Mouse (Mus musculus): ENCODE measurements around the gene D3Ertd254e. TPM values are rescaled to one million over a fixed set of nuclear protein-coding genes. Genes with fewer than 3 reads are reported as not detected.

D3Ertd254e gene
- polyA plus RNA-seq, 1 experiment from 2014 or later: 24.2 TPM

DNA sequence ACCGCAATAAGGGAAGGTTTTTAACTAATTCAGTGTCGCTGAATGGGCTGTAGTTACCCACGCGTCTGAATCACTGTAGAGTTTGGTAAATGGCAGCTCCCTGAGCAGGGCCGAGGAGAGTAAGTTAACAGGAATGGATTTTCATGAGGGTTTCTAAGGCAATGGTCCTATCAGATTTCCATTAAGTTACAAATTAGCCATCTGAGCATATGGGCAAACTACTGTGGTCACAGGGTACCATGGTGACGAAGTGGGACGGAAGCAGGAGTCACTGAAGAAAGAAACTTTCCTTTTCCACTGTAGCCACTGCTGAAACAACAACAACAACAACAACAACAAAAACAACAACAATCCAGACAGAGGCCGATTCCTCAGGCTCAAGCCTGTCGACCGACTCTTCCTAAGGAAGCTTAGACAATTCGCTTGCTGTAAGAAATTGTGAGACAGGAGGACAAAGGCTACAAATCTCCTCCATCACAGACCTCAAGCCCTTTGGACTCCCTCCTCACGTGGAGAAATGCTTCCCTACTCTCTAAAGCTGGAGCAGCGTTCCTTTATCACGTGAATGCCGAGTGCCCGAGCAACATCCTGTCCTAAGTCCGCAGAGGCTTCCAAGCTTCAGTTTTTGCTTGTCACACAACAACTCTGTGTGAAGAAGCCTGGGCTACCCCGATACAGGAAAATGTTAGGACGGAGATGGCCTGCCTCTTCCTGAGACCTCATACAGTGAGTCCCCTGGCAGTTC is 56.9 kb downstream of the D3Ertd254e start:
- Histone ChIP-seq H3K4me1 (ENCODE audit: control insufficient read depth, insufficient read depth, low read length) (no peaks in the 10 kb centered on the region), H3K4me3 (ENCODE audit: low read depth, low read length) (no peak overlapping the region), H3K9me3 (ENCODE audit: control insufficient read depth, low read length) (no peaks in the 10 kb centered on the region), H3K27me3 (ENCODE audit: control insufficient read depth, insufficient read depth, low read length) (no peaks in the 10 kb centered on the region), H3K36me3 (ENCODE audit: control insufficient read depth, insufficient read depth, low read length) (no peaks in the 10 kb centered on the region), H3K4me2 (ENCODE audit: low read depth, low read length) (no peak overlapping the region), H3K9ac (replicated peaks; ENCODE audit: low read depth, low read length) (no peak overlapping the region), H3K27ac (ENCODE audit: low read depth, low read length) (no peak overlapping the region)
- 73% methylated on average over 19 of the region's 19 CpGs for WGBS
- no peak for ATAC-seq (ENCODE audit: low read depth)

DNA sequence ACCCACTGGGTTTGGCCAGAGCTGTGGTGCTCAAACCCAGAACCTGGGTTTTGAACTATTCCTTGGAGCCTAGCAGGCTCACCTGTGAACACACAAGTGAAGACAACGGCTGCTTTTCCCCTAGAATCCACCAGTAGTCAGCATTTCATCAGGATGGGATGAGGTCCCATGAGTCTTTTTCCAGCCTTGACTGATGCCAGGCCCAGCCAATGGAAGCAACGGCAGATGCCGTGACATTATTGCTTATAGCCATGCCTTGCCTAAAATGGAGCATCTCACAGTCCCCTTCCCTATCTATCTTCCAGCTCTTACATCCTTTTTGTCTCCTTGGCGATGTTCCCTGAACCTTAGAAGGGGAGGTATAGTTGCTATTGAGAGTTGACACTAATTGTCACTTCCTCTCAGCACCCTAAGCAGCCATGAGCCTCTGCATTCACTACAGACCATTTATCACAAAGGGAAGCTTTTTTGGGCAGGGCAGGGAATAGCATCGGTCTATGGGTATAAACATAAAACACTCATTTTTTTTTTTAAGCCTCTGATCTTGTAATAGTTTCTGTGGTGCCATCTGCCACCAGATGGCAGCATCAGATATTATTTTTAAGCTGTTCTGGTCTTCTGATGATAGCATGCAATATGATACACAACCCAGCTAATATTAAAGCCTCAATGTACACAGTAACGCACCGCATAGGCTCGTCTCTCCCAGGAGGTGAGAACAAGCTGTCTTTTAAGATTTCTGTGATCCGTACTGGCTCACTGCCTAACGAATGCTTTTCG is 59.1 kb downstream of the D3Ertd254e start:
- Histone ChIP-seq H3K36me3 (ENCODE audit: control insufficient read depth, insufficient read depth, low read length) (no peaks in the 10 kb centered on the region), H3K4me2 (ENCODE audit: low read depth, low read length) (no peak overlapping the region), H3K9ac (replicated peaks; ENCODE audit: low read depth, low read length) (no peak overlapping the region), H3K27ac (ENCODE audit: low read depth, low read length) (no peak overlapping the region), H3K9me3 (ENCODE audit: control insufficient read depth, low read length) (no peaks in the 10 kb centered on the region), H3K4me3 (ENCODE audit: low read depth, low read length) (no peak overlapping the region), H3K27me3 (ENCODE audit: control insufficient read depth, insufficient read depth, low read length) (no peaks in the 10 kb centered on the region), H3K4me1 (ENCODE audit: control insufficient read depth, insufficient read depth, low read length) (no peaks in the 10 kb centered on the region)
- WGBS: 61% methylated on average over 11 of the region's 11 CpGs
- peak; percentile 85 for ATAC-seq (ENCODE audit: low read depth)

DNA sequence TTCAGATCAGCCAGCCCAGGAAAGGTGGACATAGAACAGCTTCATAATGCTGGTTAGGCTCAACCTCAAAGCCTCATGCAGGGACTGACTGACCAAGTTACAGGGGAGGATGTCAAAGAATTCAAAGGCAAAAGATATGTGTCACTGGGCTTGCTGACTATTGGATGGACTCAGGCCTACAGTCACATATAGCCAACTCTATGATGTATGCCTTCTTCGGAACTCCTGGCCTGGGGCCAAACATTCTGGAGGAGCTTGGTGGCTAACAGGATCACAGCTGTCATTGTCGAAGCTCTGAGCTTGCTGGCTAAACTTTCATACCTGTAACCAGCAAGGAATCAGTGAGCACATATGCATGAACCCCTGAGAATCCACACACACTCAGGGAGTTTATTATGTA is 60.1 kb downstream of the D3Ertd254e start:
- ATAC-seq (ENCODE audit: low read depth): no peak
- H3K4me1 ChIP-seq (ENCODE audit: control insufficient read depth, insufficient read depth, low read length): no peaks in the 10 kb centered on the region

DNA sequence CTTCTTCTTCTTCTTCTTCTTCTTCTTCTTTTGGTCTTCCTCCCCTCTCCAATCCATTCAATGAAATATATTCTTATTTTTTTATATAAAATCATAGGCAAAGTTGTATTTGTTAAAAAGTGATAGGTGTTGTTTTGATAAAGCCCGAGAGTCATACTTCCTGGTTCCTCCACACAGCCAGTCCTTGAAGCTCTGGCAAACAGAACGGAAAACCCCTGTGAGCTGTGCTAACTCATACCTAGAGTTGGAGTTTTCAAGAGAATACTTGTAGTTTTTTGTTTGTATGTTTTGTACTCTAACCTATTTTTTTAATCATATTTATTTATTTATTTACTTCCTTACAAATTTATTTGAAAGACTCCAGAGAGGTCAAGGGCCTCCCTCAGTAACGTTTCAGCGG is 61.9 kb downstream of the D3Ertd254e start:
- 87% methylated on average over 4 of the region's 4 CpGs for WGBS
- H3K4me3 ChIP-seq (ENCODE audit: low read depth, low read length): no peak overlapping the region
- H3K27me3 ChIP-seq (ENCODE audit: control insufficient read depth, insufficient read depth, low read length): no peaks in the 10 kb centered on the region
- H3K27ac ChIP-seq (ENCODE audit: low read depth, low read length): no peak overlapping the region
- ATAC-seq (ENCODE audit: low read depth): no peak
- no peak overlapping the region for H3K4me2 ChIP-seq (ENCODE audit: low read depth, low read length)
- no peak overlapping the region for H3K9ac ChIP-seq (replicated peaks; ENCODE audit: low read depth, low read length)
- no peaks in the 10 kb centered on the region for H3K9me3 ChIP-seq (ENCODE audit: control insufficient read depth, low read length)
- H3K36me3 ChIP-seq (ENCODE audit: control insufficient read depth, insufficient read depth, low read length): no peaks in the 10 kb centered on the region
- no peaks in the 10 kb centered on the region for H3K4me1 ChIP-seq (ENCODE audit: control insufficient read depth, insufficient read depth, low read length)

More for the DNA sequence above, 60.1 kb downstream of the D3Ertd254e start:
- Histone ChIP-seq H3K9ac (replicated peaks; ENCODE audit: low read depth, low read length) (no peak overlapping the region), H3K4me2 (ENCODE audit: low read depth, low read length) (no peak overlapping the region), H3K27ac (ENCODE audit: low read depth, low read length) (no peak overlapping the region), H3K27me3 (ENCODE audit: control insufficient read depth, insufficient read depth, low read length) (no peaks in the 10 kb centered on the region), H3K9me3 (ENCODE audit: control insufficient read depth, low read length) (no peaks in the 10 kb centered on the region), H3K4me3 (ENCODE audit: low read depth, low read length) (no peak overlapping the region), H3K36me3 (ENCODE audit: control insufficient read depth, insufficient read depth, low read length) (no peaks in the 10 kb centered on the region)
- WGBS: 73% methylated on average over 2 of the region's 2 CpGs

Other genes starting within 250 kb of the D3Ertd254e start
- 90.8 and 106 TPM in 2 replicates for gene Dcun1d1, start 213.6 kb upstream of the D3Ertd254e start, polyA plus RNA-seq (2014; fragmentation: Nextera tagmentation; extraction: Ambion mirVana)
- gene Mccc1, start 150.3 kb upstream of the D3Ertd254e start, polyA plus RNA-seq (2014; fragmentation: Nextera tagmentation; extraction: Ambion mirVana): 32.1 and 33.7 TPM in 2 replicates
- not detected in 2 replicates for gene Ccdc144b, start 97.5 kb upstream of the D3Ertd254e start, polyA plus RNA-seq (2014; fragmentation: Nextera tagmentation; extraction: Ambion mirVana)
- gene Acad9, start 85.0 kb upstream of the D3Ertd254e start, polyA plus RNA-seq (2014; fragmentation: Nextera tagmentation; extraction: Ambion mirVana): 82.9 and 90.6 TPM in 2 replicates
- gene Qrfpr, start 71.3 kb downstream of the D3Ertd254e start, polyA plus RNA-seq (2014; fragmentation: Nextera tagmentation; extraction: Ambion mirVana): 1.3 and 2.5 TPM in 2 replicates